In genomic region chr1:182223815-182224214, GRCm38 (mm10) we compare ENCODE assay signal across 34 mouse cellular contexts. TPM values are rescaled to one million over a fixed set of nuclear protein-coding genes. Genes with fewer than 3 reads are reported as not detected.
DNase-seq lines count a peak whose midpoint lies in the region; ATAC-seq and TF ChIP-seq lines count a peak whose summit lies in the region.
"Had no signal": no experiment of that assay in that cellular context is flagged by ENCODE, and none has a peak within 500 bp of the region (broad histone marks: within the 10 kb centered on the region; RNA-seq: fewer than 3 reads in every experiment).

No protein-coding gene starts in this region.

- TF ChIP-seq RAD21 in MEL (IDR thresholded peaks at IDR 0.05; ENCODE audit: low read depth, low read length): no peak

- H3K4me3 ChIP-seq in kidney, embryonic 16.5 days (ENCODE audit: low read length): no peak overlapping the region
- peak overlapping the region in 1 of 2 experiments; percentile 27; a peak in 1 of 4 replicates for H3K4me3 ChIP-seq in MEL (ENCODE audit: control insufficient read depth in 1 of 2, insufficient read depth in 1 of 2, low read depth in 2 of 2, low read length in 2 of 2)
- no peak overlapping the region for H3K4me3 ChIP-seq in midbrain, embryonic 10.5 days
- H3K4me3 ChIP-seq: embryonic facial prominence, embryonic 12.5 days; limb, embryonic 10.5 days; limb, embryonic 15.5 days; midbrain, embryonic 12.5 days; neural tube, embryonic 13.5 days had no signal

- WGBS in kidney, embryonic 16.5 days: 31% methylated on average over 4 of the region's 4 CpGs
- 91% methylated on average over 4 of the region's 4 CpGs for WGBS in midbrain, embryonic 10.5 days

- TF ChIP-seq EP300 in MEL (IDR thresholded peaks at IDR 0.05; ENCODE audit: low read depth in 1 of 2, low read length in 2 of 2): no peak

- TF ChIP-seq CTCF in MEL (IDR thresholded peaks at IDR 0.05 in 2 of 3, conservative IDR thresholded peaks at IDR 0.05 in 1 of 3; ENCODE audit: control insufficient read depth in 1 of 3, insufficient read depth in 1 of 3, low read depth in 2 of 3, low read length in 3 of 3, poor library complexity in 1 of 3, severe bottlenecking in 1 of 3): no peak

- no peaks in the 10 kb centered on the region for H3K36me3 ChIP-seq in kidney, embryonic 16.5 days (ENCODE audit: insufficient read depth, low read length)
- H3K36me3 ChIP-seq in MEL (ENCODE audit: control insufficient read depth in 1 of 2, insufficient read depth in 2 of 2, low read length in 2 of 2): peaks cover 0 to 6% of the 10 kb centered on the region in 2 experiments; a peak in 2 of 4 replicates
- H3K36me3 ChIP-seq in midbrain, embryonic 10.5 days: no peaks in the 10 kb centered on the region
- H3K36me3 ChIP-seq: embryonic facial prominence, embryonic 12.5 days; limb, embryonic 10.5 days; limb, embryonic 15.5 days; midbrain, embryonic 12.5 days; neural tube, embryonic 13.5 days had no signal

- no peak for TF ChIP-seq POLR2A in MEL (IDR thresholded peaks at IDR 0.05; ENCODE audit: control insufficient read depth in 1 of 2, insufficient read depth in 1 of 2, low read depth in 1 of 2, low read length in 2 of 2, poor library complexity in 1 of 2)

- no peak for DNase-seq in kidney, postnatal 36 days
- peak; percentile 16 for DNase-seq in CD4-positive, CD25-positive, alpha-beta regulatory T cell, adult 2 months (ENCODE audit: low read depth, low spot score)
- DNase-seq in MEL (ENCODE audit: low read depth, low spot score): peak; percentile 17
- no peak for DNase-seq in thymus, postnatal 0 days (ENCODE audit: low spot score)
- no peak for DNase-seq in midbrain, embryonic 10.5 days (ENCODE audit: low spot score)
- DNase-seq: adrenal gland, postnatal 10 days; cerebellum, adult 8-10 months; cerebellum, postnatal 36 days; embryo, embryonic 11 days; gastrocnemius, postnatal 14 days; kidney, postnatal 14 days; layer of hippocampus, postnatal 36 days; lung, adult 2 months; lung, postnatal 10 days; right cerebral cortex, postnatal 4 days; thymus, adult 2 months; thymus, postnatal 4 days had no signal

- no peaks in the 10 kb centered on the region for H3K27me3 ChIP-seq in kidney, embryonic 16.5 days (ENCODE audit: insufficient read depth, low read length)
- H3K27me3 ChIP-seq in MEL (ENCODE audit: control insufficient read depth in 1 of 2, insufficient read depth in 2 of 2, low read length in 2 of 2): peaks cover 0 to 4% of the 10 kb centered on the region in 2 experiments; a peak in 3 of 4 replicates
- H3K27me3 ChIP-seq in midbrain, embryonic 10.5 days (ENCODE audit: low read depth, poor library complexity, severe bottlenecking): no peaks in the 10 kb centered on the region
- H3K27me3 ChIP-seq: embryonic facial prominence, embryonic 12.5 days; limb, embryonic 15.5 days; midbrain, embryonic 12.5 days; neural tube, embryonic 13.5 days had no signal

- peak; percentile 4; the same call in 1 of the 2 replicates for ATAC-seq in kidney, embryonic 16.5 days (ENCODE audit: low FRiP score, low TSS enrichment)
- peak; percentile 9; the same call in 1 of the 2 replicates for ATAC-seq in megakaryocyte progenitor cell, adult 5-6 weeks (replicated peaks; ENCODE audit: poor library complexity)
- ATAC-seq: forebrain, embryonic 14.5 days; hindbrain, embryonic 16.5 days; intestine, embryonic 16.5 days had no signal

- H3K4me2 ChIP-seq in kidney, embryonic 16.5 days (replicated peaks; ENCODE audit: low read depth, low read length): no peak overlapping the region
- H3K4me2 ChIP-seq: embryonic facial prominence, embryonic 12.5 days; limb, embryonic 15.5 days; midbrain, embryonic 12.5 days; neural tube, embryonic 13.5 days had no signal

- H3K79me2 ChIP-seq in MEL (ENCODE audit: control insufficient read depth, insufficient read depth, low read length, poor library complexity): no peaks in the 10 kb centered on the region

- peaks cover 9% of the 10 kb centered on the region for H3K4me1 ChIP-seq in kidney, embryonic 16.5 days (ENCODE audit: insufficient read depth, low read length)
- peaks cover 0 to 2% of the 10 kb centered on the region in 2 experiments; a peak in 2 of 4 replicates for H3K4me1 ChIP-seq in MEL (ENCODE audit: control insufficient read depth in 1 of 2, insufficient read depth in 2 of 2, low read length in 2 of 2)
- no peaks in the 10 kb centered on the region for H3K4me1 ChIP-seq in midbrain, embryonic 10.5 days
- H3K4me1 ChIP-seq: embryonic facial prominence, embryonic 12.5 days; midbrain, embryonic 12.5 days; neural tube, embryonic 13.5 days had no signal

- peak overlapping the region; percentile 32; the same call in 1 of the 2 replicates for H3K27ac ChIP-seq in kidney, embryonic 16.5 days (ENCODE audit: low read length)
- 0 out of 2 replicates have a peak overlapping the region, but pooled peaks have one; percentile 9 for H3K27ac ChIP-seq in MEL (ENCODE audit: control insufficient read depth, low read depth, low read length)
- H3K27ac ChIP-seq in midbrain, embryonic 10.5 days (replicated peaks): no peak overlapping the region
- H3K27ac ChIP-seq: embryonic facial prominence, embryonic 12.5 days; limb, embryonic 10.5 days; limb, embryonic 15.5 days; liver, embryonic 14.5 days; macrophage; midbrain, embryonic 12.5 days; neural tube, embryonic 13.5 days had no signal

- no peaks in the 10 kb centered on the region for H3K9me3 ChIP-seq in kidney, embryonic 16.5 days (ENCODE audit: low read length)
- H3K9me3 ChIP-seq in MEL (replicated peaks; ENCODE audit: insufficient read depth, low read length): no peaks in the 10 kb centered on the region
- H3K9me3 ChIP-seq in midbrain, embryonic 10.5 days (replicated peaks): no peaks in the 10 kb centered on the region
- H3K9me3 ChIP-seq: embryonic facial prominence, embryonic 12.5 days; limb, embryonic 10.5 days; limb, embryonic 15.5 days; midbrain, embryonic 12.5 days; neural tube, embryonic 13.5 days had no signal

- H3K9ac ChIP-seq in kidney, embryonic 16.5 days (replicated peaks; ENCODE audit: low read length): no peak overlapping the region
- 0 out of 2 replicates have a peak overlapping the region, but pooled peaks have one; percentile 17 for H3K9ac ChIP-seq in MEL (ENCODE audit: control insufficient read depth, low read depth, low read length, poor library complexity, severe bottlenecking)
- H3K9ac ChIP-seq: embryonic facial prominence, embryonic 12.5 days; limb, embryonic 15.5 days; liver, embryonic 14.5 days; midbrain, embryonic 12.5 days; neural tube, embryonic 13.5 days had no signal

TF ChIP-seq in MEL, 35 proteins besides CTCF, POLR2A, EP300 and RAD21:
- TF ChIP-seq TCF12 (IDR thresholded peaks at IDR 0.05; ENCODE audit: low read depth, low read length) (no peak), BHLHE40 (IDR thresholded peaks at IDR 0.05; ENCODE audit: borderline replicate concordance, low read depth, low read length) (no peak), MXI1 (IDR thresholded peaks at IDR 0.05; ENCODE audit: low read depth, low read length) (no peak), SIN3A (IDR thresholded peaks at IDR 0.05; ENCODE audit: low read length) (no peak), USF2 (IDR thresholded peaks at IDR 0.05; ENCODE audit: borderline replicate concordance in 1 of 2, insufficient read depth in 1 of 2, low read depth in 1 of 2, low read length in 2 of 2) (no peak), ELF1 (IDR thresholded peaks at IDR 0.05; ENCODE audit: low read depth, low read length) (no peak), ZMIZ1 (IDR thresholded peaks at IDR 0.05; ENCODE audit: low read depth, low read length) (no peak), GABPA (IDR thresholded peaks at IDR 0.05; ENCODE audit: low read depth, low read length) (no peak), MEF2A (IDR thresholded peaks at IDR 0.05; ENCODE audit: extremely low read depth, insufficient replicate concordance, low read depth, low read length, poor library complexity, severe bottlenecking) (no peak), USF1 (IDR thresholded peaks at IDR 0.05; ENCODE audit: low read depth, low read length) (no peak), E2F4 (IDR thresholded peaks at IDR 0.05; ENCODE audit: borderline replicate concordance, low read depth, low read length) (no peak), ZKSCAN1 (IDR thresholded peaks at IDR 0.05; ENCODE audit: low read depth, low read length) (no peak), ETS1 (IDR thresholded peaks at IDR 0.05; ENCODE audit: low read depth, low read length) (no peak), POLR2AphosphoS5 (IDR thresholded peaks at IDR 0.05; ENCODE audit: borderline replicate concordance, low read depth, low read length) (no peak), CHD2 (IDR thresholded peaks at IDR 0.05; ENCODE audit: low read length) (no peak), MYB (IDR thresholded peaks at IDR 0.05; ENCODE audit: low read depth, low read length) (no peak), MAZ (IDR thresholded peaks at IDR 0.05; ENCODE audit: low read depth, low read length) (no peak)

RNA-seq across cellular contexts. Expression of gene Degs1, which starts 58.8 kb away (rescaled TPM):
- 131 and 134 TPM in 2 replicates for polyA plus RNA-seq in kidney, embryonic 16.5 days (2015; fragmentation: Nextera tagmentation; extraction: Ambion mirVana)
- 40.3 and 46.3 TPM in 2 replicates for total RNA-seq in MEL (2012; rRNA removed)
- polyA plus RNA-seq in MEL (2012; ENCODE audit: insufficient read depth in 1 of 2, insufficient read length in 2 of 2, low read depth in 1 of 2, low replicate concordance in 2 of 2, missing spikeins in 1 of 2): 10 to 100 TPM in 1 of 2 experiments, not detected in 1; 54.3 TPM
- 70.1 and 75.7 TPM in 2 replicates for total RNA-seq in megakaryocyte progenitor cell, adult 5-6 weeks (2015)
- 27.7 and 33.6 TPM in 2 replicates for total RNA-seq in megakaryocyte progenitor cell, adult 5-6 weeks (2017)
- 137 and 149 TPM in 2 replicates for polyA plus RNA-seq in thymus, postnatal 0 days (2015; fragmentation: Nextera tagmentation; extraction: Ambion mirVana)
- polyA plus RNA-seq in midbrain, embryonic 10.5 days (2016; fragmentation: Nextera tagmentation; extraction: Ambion mirVana): 68.6 and 73.7 TPM in 2 replicates

RNA-seq across cellular contexts. Expression of gene Vmn1r1, which starts 59.5 kb away (rescaled TPM):
- polyA plus RNA-seq in kidney, embryonic 16.5 days (2015; fragmentation: Nextera tagmentation; extraction: Ambion mirVana): not detected in 2 replicates
- total RNA-seq in MEL (2012; rRNA removed): not detected in 2 replicates
- under 1 TPM in 1 of 2 experiments, not detected in 1; 0.07 TPM for polyA plus RNA-seq in MEL (2012; ENCODE audit: insufficient read depth in 1 of 2, insufficient read length in 2 of 2, low read depth in 1 of 2, low replicate concordance in 2 of 2, missing spikeins in 1 of 2)
- not detected in 2 replicates for total RNA-seq in megakaryocyte progenitor cell, adult 5-6 weeks (2015)
- total RNA-seq in megakaryocyte progenitor cell, adult 5-6 weeks (2017): not detected in 2 replicates
- polyA plus RNA-seq in thymus, postnatal 0 days (2015; fragmentation: Nextera tagmentation; extraction: Ambion mirVana): not detected in 2 replicates
- not detected in 2 replicates for polyA plus RNA-seq in midbrain, embryonic 10.5 days (2016; fragmentation: Nextera tagmentation; extraction: Ambion mirVana)
- total RNA-seq: adrenal gland, postnatal 10 days; gastrocnemius, postnatal 14 days; granulocyte monocyte progenitor cell, adult 5-6 weeks; heart, postnatal 25 days; layer of hippocampus, postnatal 36 days had no signal
- polyA plus RNA-seq: embryonic facial prominence, embryonic 12.5 days; forebrain, embryonic 14.5 days; heart, embryonic 14.5 days; hindbrain, embryonic 11.5 days; hindbrain, embryonic 16.5 days; intestine, embryonic 16.5 days; limb, embryonic 10.5 days; limb, embryonic 15.5 days; liver, embryonic 14.5 days; lung, adult 2 months; macrophage; midbrain, embryonic 12.5 days; neural tube, embryonic 13.5 days; spleen, adult 2 months; thymus, adult 2 months had no signal

Comparison
In these comparisons a context has a peak if more than half of its experiments do, and no peak if none do; other contexts are left out.
1. DNase-seq: peak in CD4-positive, CD25-positive, alpha-beta regulatory T cell, adult 2 months (single experiment) and MEL (single experiment); none in kidney, postnatal 36 days (0 of 2), thymus, postnatal 0 days (single experiment) and midbrain, embryonic 10.5 days (single experiment).